Mouse (Mus musculus) cerebellum, postnatal 14 days (tissue): ENCODE measurements around the gene Lsamp.
"Not testable (repeated sequence)": the region's sequence is repeated elsewhere in the genome, so short reads cannot be mapped to it uniquely, and the experiment has no call there.

Experiments
- DNase-seq, 2 experiments: peaks; one replicate each; pipeline ENCODE4 v3.0.0; 2021; ENCODE audit warnings: mixed read lengths in 2 of 2

The Lsamp gene

DNA sequence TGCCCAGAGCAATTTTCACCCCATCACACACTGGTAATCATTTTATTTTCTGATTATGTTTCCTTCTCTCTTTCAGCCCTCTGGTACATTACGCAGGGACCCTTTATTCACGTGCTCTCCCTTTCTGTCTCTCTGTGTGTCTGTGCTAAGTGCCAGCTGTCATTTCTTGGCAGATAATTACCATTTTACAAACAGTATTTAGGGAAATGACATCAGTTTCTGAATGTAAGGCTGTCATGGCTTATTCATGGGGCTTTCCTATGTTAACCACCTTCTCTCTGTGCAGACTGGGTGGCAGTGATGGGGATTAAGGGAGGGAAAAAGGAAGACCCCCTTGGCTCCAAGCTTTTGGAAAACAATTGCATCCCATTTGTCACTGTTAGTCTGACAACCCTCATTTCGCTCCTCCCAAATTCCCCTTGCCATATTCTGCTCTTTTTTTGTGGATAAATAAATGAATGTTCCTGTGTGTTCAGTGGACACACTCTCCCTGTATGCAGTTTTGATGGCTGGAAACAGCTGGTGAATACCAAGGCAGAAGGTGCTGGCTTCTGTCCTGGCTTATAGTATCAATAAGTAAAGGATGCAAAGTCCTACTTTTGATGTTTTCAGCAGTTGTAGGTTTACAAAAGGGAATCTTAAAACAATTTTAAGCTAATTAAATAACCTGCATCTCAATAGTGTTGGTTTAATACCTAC is 520.2 kb downstream of the Lsamp start:
- DNase-seq, result no peak

DNA sequence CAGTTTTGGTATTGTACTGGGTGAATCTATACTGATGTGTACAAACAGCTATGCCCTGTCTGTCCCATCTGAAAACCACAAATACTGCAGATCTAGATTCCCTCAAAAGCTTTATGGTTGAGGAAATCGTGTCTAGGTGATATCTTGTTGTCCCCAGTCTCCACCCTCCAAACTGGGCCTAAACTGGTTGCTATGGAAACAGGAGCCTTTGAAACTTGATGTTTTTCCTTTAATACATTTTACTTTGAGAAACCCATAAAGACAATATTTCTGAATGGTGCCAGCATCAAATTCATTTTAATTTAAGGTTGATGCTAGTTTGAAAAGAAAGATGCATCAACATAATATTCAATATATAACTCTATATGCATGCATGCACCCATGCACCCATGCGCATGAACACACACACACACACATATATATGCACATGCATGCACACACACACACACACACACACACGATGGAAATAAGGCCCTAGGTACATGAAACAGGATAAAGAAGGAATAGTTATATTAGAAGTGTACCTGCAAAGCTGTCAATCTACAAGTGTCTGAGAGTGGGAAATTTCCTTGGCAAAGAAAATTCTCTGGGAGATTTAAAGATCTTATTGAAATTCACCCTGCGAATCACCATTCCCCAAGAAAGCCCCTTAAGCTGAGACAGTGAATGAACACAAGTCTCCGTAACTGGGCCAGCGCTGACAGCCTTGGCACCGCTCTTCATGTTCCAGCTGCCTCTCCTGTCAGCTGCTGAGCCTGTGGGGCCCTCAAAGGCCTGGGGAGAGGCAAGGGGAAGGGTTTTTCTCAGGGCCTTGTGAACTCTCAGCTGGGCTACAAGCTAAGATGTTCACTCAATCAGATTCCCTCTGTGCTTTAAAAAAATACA is 525.2 kb downstream of the Lsamp start:
- peak; percentile 21 to 29 for DNase-seq

DNA sequence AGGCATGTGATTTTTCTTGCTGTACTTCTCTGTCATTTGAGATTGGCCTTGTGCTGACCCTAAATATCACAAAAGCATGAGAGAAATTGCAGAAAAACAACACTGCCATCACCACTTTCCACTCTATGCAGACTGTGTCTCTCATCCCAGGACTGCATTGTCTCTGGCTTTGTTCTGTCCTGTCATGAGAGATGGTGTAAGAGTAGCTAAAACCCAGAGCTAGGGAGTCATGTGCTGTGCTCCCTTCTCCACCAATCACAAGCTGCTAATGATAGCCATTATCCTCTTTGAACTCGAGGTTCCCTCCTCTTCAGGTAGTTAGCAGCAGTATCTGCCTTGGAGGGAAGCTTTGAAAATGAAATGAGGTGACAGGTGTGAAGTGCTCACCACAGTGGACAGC is 552.6 kb downstream of the Lsamp start:
- DNase-seq, result no peak

DNA sequence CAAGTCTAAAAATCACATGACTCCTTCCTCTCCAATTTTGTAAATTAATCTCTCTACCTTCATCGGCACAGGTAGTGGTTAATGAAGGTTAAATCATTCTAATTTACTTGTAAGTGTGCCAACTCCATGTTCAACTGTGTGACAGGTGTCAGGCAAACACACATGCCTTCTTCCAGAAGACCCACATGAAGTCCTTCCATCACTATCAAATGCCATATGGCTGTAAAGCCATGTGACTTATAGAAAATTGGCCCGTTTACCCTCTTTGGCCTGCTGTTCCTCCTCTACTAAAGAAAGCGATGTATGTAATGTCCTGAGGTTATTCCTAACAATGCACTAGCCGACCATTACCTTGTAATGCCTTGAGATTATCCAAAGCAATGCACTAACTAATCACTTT is 565.5 kb downstream of the Lsamp start:
- DNase-seq, result no peak

DNA sequence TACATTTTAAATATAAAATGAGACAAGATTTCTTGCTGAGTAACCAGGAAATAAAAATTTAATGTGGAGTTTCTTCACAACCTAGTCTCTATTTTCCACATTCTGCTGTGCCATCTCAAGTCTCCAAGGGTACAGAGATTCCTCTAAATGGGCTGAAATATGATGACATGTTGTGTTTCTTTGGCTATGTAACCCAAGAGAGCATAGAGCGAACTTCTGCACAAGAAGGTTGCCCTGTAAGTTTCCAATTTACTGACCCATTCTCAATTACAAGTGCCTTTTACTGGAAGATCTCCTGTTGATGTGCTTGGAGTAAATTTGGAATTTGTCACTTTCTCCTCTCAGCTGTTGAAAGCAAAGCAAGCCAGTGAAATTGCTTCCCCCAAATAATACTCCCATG is 571.4 kb downstream of the Lsamp start:
- DNase-seq, result no peak

DNA sequence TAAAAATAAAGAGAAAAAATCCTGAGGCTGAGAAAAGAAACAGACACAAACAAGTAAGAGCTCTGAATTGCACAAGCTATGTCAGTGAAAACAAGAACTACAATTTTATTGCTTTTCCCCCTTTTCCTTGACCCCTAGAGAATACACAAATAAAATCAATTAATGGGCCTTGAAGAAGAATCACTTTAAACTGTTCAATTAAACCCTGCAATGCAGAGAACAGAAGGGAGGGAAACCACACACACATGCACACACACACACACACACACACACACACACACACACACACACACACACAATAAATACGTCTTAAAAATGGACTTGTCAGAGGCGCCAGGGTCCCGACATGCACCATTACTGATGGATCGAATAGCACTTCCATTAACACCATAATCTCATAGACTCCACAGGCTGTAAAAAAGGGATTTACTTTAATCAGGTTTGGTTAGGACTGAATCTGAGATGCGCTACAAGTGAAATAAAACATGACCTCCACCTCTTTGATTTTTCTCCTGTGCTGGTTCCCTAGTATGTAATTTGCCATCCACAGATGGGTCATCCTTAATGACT is 573.6 kb downstream of the Lsamp start:
- DNase-seq, result no peak

DNA sequence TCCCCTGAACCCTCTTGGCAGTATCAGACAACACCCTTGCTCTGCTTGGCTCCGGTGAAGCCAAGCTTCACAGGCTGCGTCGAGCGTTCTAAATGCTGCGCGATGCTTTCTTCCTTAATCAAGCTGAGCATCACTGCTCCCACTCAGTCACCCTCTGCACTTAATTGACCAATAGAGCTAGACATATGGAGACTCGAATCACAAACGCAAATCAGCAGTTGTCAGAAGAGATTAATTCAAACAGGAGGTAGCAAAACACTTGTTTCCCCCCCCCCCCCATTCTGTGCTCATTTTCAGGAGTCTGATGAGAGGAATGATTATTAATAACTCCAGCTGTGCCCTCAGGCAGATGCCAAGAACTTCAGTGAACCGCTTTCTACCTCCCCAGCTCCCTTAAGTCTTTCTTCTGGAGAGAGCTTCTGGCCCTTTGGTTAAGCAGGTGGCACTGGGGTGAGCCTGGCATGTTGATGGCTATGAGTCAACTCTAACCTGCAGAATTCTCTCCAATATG is 583.3 kb downstream of the Lsamp start:
- peak; percentile 76 to 81 for DNase-seq

DNA sequence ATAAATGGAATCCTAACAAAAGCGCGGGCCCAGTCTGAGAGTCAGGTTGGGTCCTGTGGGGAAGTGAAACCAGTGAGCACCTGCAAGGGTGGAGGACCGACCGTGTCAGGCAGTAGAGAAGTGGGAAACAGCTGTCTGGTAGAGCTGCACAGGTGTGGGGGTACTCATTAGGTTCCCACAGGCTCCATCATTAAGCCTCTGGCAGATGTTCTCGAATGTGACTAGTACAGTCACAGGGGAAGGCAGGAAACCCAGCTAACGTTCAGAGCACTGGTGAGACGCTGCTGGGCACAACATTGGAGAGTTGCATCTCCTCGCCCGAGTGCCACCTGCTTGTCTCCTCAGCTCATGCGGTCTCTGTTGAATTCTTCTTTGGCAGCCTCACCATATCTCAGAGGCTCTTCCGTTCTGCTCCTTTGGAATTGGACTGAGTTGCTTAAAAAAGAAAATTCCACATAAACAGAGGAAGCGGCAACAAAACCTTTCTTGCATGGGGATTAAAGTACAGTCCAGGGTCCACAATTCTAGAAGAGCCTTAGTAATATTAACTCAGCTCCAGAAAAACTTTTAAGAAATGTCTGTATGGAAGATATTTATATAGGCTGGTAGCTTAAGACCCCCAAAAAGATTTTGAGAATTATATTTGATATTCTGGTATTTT is 588.1 kb downstream of the Lsamp start:
- DNase-seq, result peak in 1 of 2 experiments; percentile 28

DNA sequence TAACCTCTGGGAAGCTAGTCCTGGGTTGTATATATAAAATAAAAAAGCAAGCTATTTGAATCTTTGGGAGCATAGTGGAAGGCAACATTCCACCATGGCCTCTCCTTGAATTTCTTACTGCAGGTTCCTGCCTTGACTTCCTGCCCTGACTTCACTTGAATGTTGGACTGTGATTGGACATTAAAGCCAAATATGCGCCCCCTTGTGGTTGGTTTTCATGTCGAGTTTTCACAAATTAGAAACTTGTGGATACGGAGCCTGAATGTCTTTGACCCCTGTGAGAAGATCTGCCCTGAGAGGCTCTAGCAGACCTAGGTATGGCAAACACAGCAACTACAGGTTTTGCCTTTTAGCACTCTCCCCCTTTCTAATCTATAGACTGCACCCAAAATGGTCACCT is 597.9 kb downstream of the Lsamp start:
- DNase-seq, result peak in 1 of 2 experiments; percentile 19

DNA sequence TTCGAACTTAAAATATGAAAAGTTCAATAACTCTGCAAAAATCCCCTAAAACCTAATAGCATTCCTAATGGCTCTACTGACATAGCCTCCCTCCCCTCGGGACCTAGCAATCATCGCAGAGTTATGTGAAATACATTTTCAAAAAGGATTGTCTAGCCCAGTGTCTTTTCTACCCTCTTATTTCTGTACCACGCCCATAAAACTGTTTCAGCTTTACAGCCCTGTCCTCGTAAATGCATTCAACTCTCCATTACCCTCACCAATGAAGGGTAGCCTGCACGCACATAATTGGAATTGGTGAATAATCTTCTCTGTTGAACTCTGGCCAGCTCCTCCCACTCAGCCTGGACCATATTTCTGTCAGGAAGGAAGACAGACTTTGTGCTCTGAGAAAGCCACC is 609.0 kb downstream of the Lsamp start:
- no peak for DNase-seq

DNA sequence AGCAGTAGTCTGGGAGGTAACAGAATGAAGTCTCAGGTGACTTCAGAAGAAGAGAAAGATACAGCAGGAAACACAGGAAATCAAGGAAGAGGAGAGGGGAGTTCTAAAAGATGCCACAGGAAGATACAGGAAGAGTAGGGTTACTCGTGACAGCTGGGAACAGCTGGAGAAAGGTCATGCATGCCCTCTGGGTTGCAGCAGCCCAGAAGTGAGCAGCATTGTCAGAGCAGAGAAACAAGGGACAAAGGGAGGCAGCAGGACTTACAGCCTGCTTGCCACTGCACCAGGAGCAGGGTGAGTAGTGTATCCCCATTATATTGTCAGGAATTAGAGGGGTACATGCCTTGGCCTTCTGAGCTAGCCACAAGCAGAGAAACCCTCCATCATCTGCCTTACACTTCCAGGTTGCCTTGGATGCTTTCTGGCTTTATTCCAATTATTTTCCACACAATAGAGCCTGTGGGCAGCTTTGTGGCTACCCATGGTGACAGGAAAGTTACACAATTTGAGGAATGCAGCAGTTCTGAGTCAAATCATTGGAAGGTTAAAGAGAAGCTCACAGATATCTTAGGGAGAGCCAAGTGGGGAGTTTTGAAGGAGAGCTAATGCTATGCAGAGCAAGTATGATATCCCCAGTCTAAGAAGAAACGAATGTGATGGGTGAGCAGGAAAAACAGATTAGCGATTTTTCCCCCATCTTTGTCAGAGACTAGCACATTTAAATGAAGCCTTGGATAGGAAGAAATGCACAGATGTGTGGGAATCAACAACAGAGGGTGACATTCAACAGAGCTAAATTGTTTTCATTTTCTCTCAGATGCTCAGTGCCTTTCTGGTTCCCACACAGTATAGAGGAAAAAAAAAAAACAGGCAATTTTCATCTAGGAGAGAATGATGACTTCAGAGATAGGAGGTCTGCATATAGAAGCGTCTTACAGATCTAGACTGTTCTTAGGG is 617.5 kb downstream of the Lsamp start:
- DNase-seq, result no peak

DNA sequence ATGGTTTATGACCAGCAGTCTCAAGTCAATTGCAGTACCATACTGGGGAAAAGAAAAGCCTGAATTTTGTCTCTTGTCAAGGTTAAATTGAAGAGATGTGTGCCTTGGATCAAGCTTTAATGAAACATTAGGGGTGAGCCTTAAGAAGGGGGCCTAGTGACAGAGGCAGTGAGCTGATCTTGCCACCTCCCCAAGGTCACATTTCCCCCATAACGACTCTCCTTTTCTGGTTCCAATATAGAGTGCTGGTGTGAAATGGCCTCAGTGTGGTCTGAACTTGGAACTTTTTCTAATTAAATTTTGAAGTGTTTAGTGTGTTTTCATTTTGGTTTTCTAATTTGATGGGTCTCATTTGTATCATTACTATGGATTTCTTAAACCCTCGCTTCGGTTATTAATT is 623.3 kb downstream of the Lsamp start:
- no peak for DNase-seq

DNA sequence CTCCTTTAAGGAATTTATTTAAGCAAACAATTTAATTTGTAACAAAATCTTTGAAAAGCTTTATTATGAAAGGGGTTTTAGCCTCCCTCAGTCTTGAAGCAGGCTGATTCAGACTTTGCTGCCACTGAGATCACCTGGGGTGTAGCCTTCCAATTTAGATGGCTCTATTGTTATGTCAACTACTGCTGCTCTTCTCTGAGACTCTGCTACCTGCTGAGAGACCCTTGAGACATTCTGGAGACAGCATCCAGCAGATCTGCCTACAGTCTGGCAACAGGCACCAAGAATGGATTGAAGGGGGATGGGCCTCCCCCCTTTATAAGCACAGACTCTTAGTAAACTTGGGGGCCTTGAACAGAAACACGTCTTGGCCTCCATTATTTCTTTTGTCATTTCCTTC is 632.5 kb downstream of the Lsamp start:
- not testable (repeated sequence) for DNase-seq

DNA sequence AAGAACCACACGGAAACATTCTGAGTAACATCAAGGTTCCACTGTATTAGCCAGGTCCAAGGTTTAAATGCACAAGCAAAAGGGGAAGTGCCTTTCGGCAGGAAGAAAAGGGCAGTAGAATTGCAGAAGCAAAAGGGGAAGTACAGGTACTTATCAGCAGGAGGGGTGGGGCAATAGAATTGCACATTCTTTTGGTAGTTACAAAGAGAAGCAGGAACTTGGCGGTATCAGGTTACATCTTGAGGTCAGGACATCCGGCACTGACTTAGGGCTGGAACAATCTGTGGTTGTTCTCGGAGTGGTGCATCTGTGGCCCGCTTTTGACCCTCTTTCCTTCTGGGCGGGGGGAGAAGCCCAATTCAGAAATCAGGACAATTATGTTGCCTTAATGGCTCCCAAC is 636.9 kb downstream of the Lsamp start:
- not testable (repeated sequence) for DNase-seq

DNA sequence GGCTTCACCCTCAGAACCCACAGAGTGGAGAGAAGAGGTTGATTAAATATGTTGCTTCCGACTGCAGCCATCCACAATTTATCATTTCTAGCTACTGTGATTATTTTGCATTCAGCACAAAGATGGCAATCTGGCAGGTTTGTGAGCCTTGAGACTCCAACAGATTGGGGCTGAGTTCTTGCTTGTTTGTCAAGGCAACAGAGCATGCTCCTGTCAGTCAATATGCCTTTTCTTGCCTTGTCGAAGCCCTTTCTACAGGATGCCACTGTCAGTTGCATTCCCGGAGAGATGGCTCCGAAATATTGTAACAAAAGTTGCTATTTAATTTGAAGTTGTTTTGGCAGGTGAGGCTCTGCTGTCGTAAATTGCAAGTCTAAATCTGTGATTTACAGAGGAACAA is 643.0 kb downstream of the Lsamp start:
- DNase-seq, result no peak

DNA sequence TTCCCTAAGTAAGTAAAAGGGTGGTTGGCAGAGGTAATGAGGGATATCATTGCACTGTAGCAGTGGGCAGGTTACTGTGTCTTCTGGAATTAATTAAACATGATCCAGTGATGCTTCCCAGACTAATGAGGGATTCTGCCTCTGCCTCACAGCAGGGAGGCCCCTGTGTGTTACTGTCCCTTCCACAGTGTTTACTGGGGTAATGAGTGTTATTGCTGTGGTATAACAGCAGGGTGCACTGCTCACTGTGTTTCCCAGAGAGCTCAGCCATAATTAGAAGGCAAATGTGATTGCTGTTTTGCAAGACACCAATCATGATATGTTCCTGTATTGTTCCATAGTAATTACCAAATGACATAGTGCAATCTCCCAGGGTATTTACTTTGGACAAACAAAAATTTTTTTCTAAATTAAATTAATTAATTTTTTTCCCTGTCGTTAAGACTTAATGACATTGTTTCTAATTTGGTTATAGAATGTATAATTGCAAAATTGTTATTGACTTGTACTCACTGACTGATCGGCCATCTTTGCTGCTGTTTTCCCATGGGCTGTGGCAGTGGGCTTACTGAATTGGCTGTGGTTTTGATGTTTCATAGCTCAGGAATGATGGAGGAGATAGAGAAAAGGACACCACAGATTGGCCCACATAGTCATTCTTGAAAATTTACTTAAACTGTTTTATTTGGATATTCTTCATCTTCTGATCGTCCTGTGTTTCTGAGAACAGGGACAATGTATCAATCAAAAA is 655.6 kb downstream of the Lsamp start:
- no peak for DNase-seq

DNA sequence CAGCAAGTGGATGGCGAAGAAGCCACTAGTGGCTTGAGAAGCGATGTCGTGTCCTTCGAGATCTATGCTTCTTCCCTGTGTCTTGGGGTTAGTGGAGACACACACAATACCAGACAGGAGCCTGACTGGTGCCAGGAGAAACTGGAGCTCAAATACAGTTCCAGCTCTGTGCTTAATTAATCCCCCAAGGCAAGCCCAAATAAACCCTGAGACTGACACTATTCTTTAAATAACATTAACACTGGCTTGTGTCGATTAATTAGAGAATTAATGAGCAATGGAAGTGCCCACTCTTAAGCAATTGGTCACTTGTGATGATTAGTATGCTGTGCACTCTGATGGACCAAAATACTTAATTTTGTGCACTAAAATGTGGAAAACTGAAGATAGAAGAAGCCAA is 668.6 kb downstream of the Lsamp start:
- peak in 1 of 2 experiments; percentile 9 for DNase-seq

DNA sequence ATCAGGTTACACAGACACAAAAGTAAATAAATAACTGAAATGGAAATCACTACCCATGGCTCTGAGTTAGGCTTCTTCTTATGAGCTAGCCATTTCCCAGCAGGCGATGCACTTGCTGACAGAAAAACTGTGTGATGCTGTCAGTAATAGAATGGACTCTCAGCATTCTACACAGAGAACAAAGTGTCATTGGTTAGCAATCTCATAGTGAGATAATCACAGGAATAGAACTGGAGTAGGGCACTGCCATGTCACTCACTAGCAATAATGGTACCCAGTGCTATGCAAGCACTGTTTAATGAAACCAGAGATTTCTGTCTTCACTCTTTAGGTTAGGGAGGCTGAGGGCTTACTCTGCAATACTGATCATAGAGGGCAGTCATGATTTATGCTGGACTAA is 669.3 kb downstream of the Lsamp start:
- no peak for DNase-seq

DNA sequence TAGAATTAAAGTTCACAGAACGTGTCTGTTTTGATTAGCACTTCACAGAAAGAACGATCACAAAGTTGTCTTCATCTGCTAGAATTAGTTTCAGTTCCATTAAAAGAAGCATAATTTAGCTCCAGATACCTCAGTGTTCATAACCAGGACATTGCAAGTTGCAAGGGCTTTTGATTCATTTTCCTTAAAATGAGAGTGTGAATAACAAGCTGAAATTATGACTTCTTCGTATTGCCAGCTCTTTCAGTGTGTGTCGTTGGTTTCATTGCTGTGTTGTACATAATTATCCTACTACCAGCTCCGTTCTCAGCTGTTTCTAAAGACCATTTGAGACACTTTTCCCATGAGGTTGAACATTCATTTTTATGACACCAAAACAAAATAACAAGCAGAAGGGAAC is 672.2 kb downstream of the Lsamp start:
- DNase-seq, result no peak

DNA sequence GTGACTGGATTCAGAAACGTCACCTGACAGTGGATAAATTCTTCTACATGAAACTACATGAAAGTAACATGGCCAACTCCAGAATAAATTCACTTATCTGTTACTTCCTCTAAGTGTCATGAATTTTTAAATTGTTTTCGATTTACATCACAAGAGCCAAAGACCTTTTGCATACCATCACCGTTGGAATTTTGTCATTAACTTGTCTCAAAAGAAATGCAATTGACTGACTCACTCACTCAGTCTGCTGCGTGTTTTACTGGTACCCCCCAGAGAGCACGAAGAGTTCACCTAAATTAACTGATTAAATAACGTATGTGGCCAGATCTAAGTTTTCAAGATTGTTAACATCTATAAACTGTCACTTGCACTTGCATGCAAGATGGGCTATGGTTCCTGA is 672.7 kb downstream of the Lsamp start:
- DNase-seq, result no peak

DNA sequence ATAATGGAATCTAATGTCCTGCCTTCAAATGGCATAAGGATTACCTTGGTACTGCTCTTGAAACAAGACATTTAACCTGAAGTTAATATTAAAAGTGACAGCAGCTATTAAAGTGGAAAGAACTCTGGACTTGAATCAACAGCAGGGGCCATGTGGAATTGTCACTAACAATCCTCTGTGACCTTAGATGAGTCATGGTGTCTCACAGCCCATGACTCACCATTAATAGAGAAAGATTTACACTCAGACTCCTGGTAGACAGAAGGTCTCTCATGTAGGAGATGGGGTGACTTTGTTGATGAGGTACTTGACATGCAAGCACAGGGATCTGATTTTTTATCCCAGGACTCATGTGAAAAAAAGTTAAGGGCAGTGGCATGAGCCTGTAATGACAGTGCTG is 701.4 kb downstream of the Lsamp start:
- DNase-seq, result no peak
